ENCODE assay signal across 27 mouse cellular contexts in the genomic region with DNA sequence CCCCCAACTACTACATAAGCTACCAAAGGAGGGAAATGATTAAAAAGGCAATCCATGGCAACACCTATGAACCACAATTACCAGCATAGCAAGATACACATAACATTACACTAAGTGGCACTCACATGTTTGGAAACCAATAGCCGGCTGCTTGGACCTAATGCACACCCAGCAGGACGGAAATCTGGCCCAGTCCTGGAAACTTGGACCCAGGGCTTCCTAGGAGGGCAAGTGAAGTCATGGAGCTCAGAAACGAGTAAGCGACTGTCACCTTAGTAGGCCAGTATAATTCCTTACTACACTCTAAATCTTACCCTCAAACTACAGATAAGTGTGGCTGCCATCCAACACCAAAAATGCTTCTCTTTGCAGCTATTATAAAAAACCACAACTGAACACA.
"Had no signal": no experiment of that assay in that cellular context is flagged by ENCODE, and none has a peak within 500 bp of the region (broad histone marks: within the 10 kb centered on the region; RNA-seq: fewer than 3 reads in every experiment).

No protein-coding gene starts in this region.

- H3K9me3 ChIP-seq: limb, embryonic 10.5 days; limb, embryonic 12.5 days; limb, embryonic 13.5 days; limb, embryonic 15.5 days; liver, embryonic 12.5 days; liver, embryonic 13.5 days; liver, embryonic 15.5 days; lung, embryonic 15.5 days; midbrain, embryonic 10.5 days; midbrain, embryonic 12.5 days; midbrain, embryonic 13.5 days; midbrain, embryonic 15.5 days had no signal

- H3K27ac ChIP-seq: limb, embryonic 10.5 days; limb, embryonic 12.5 days; limb, embryonic 13.5 days; limb, embryonic 15.5 days; liver, embryonic 12.5 days; liver, embryonic 13.5 days; liver, embryonic 14.5 days; liver, embryonic 15.5 days; lung, embryonic 15.5 days; macrophage; midbrain, embryonic 10.5 days; midbrain, embryonic 12.5 days; midbrain, embryonic 13.5 days; midbrain, embryonic 15.5 days had no signal

- H3K36me3 ChIP-seq: limb, embryonic 10.5 days; limb, embryonic 12.5 days; limb, embryonic 13.5 days; limb, embryonic 15.5 days; liver, embryonic 12.5 days; liver, embryonic 13.5 days; liver, embryonic 15.5 days; lung, embryonic 15.5 days; midbrain, embryonic 10.5 days; midbrain, embryonic 12.5 days; midbrain, embryonic 13.5 days; midbrain, embryonic 15.5 days had no signal

- H3K27me3 ChIP-seq: limb, embryonic 12.5 days; limb, embryonic 13.5 days; limb, embryonic 15.5 days; liver, embryonic 12.5 days; liver, embryonic 13.5 days; liver, embryonic 15.5 days; lung, embryonic 15.5 days; megakaryocyte, embryonic 14.5 days; midbrain, embryonic 12.5 days; midbrain, embryonic 13.5 days; midbrain, embryonic 15.5 days had no signal

- H3K4me3 ChIP-seq: limb, embryonic 10.5 days; limb, embryonic 12.5 days; limb, embryonic 13.5 days; limb, embryonic 15.5 days; liver, embryonic 12.5 days; liver, embryonic 13.5 days; liver, embryonic 15.5 days; lung, embryonic 15.5 days; megakaryocyte, embryonic 14.5 days; midbrain, embryonic 10.5 days; midbrain, embryonic 12.5 days; midbrain, embryonic 13.5 days; midbrain, embryonic 15.5 days; myocyte had no signal

- H3K4me1 ChIP-seq: liver, embryonic 12.5 days; liver, embryonic 13.5 days; liver, embryonic 15.5 days; lung, embryonic 15.5 days; megakaryocyte, embryonic 14.5 days; midbrain, embryonic 12.5 days had no signal

- DNase-seq: left cerebral cortex, postnatal 4 days; liver; liver, embryonic 13.5 days; liver, postnatal 0 days; lung, adult 18-20 months; lung, adult 2 months; lung, embryonic 14.5 days; lung, postnatal 10 days; lung, postnatal 14 days; lung, postnatal 36 days; lung, postnatal 4 days; midbrain, embryonic 14.5 days had no signal
